Mouse (Mus musculus) c-Kit-positive CD71-negative TER-119-negative erythroid progenitor cells, embryonic 14.5 days (primary cell): Measurements from ENCODE around the gene Arhgap15.

ENCODE experiments used
- DNase-seq: peaks from one replicate; pipeline ENCODE4 v3.0.0-alpha.2; 2013; ENCODE audit warnings: low read depth

The Arhgap15 gene

GRCm38 (mm10) chr2:44111276-44111675 lies 362.7 kb downstream of the Arhgap15 start:
- DNase-seq, result no peak

GRCm38 (mm10) chr2:44112990-44113798 lies 364.6 kb downstream of the Arhgap15 start:
- DNase-seq, result no peak

- no peak for DNase-seq
Measured at GRCm38 (mm10) chr2:44114296-44114695, 365.7 kb downstream of the Arhgap15 start.

- no peak for DNase-seq
Measured at GRCm38 (mm10) chr2:44121162-44121561, 372.5 kb downstream of the Arhgap15 start.

DNA sequence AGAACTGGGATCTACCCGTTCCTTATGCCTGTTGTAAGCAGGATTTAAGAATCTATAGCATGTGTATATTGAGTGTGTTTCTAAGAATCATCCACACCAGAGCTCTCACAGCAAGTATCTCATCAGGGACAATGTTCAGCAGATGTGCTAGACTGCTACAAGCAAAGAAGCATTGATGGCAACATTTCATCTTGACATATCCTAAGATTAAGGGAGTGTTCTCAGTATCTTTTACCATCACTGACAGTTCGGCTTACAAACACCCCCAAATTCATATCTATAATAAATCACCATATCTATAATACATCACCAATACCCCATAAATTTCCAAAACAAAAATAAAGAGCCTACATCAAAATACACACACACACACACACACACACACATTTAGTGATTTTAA lies 374.6 kb downstream of the Arhgap15 start:
- no peak for DNase-seq

- no peak for DNase-seq
Measured at GRCm38 (mm10) chr2:44124093-44124492, 375.5 kb downstream of the Arhgap15 start.

DNA sequence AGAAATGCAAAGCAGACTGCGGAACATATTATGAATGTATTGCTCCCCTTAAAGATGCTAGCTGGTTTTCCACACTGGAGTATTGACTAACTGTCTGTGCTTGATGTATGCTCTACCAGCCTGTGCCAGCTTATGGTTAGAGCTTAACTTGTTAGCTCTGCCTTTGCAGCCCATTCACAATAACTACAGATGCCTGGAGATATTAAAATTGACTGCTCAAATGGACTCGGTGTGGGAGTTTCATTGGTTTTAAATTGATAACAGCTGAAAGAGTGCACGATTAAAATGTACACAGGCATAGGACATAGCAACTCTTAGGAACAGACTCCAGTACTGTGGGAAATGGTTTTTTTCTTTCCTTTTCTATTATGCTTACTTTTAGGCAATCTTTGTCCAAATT lies 376.1 kb downstream of the Arhgap15 start:
- DNase-seq, result no peak

- no peak for DNase-seq
Measured at GRCm38 (mm10) chr2:44126044-44126695, 377.5 kb downstream of the Arhgap15 start.

DNA sequence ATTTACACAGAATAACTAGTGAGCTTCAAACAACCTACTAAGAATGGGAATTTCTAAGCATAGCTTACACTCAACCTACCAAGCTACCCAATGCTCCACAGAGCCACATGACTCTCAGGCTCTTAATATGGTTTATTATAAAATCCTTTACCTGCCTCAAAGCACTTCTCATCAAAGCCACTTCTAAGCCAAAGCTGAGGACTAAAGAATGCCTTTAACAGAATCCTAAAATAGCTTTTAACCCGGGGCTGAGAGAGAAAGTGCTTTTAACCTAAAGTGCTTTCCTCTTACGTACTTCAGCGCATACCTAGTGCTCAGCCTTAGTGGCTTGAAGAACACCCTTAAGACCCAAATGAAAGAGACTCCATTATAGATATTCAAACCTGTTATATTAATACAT lies 380.9 kb downstream of the Arhgap15 start:
- no peak for DNase-seq

DNA sequence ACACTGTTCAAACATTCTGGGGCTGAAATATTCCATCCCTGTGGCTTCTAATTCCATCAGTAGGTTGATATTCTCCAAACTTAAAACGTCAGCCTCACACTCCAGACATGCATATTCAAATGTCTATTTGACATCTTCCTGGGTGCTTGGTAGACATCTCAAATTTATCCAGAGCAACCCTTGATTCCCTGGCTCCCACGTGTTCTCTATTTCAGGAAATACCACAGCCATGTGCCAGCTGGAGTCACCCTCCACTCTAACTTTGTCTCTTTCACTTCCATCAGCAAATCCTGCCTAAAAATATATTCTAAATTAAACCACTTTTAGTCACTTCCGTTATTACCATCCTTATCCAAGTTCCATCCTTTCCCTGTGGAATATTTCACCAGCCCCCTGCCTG lies 382.6 kb downstream of the Arhgap15 start:
- no peak for DNase-seq

- no peak for DNase-seq
Measured at GRCm38 (mm10) chr2:44134796-44135195, 386.2 kb downstream of the Arhgap15 start.

DNA sequence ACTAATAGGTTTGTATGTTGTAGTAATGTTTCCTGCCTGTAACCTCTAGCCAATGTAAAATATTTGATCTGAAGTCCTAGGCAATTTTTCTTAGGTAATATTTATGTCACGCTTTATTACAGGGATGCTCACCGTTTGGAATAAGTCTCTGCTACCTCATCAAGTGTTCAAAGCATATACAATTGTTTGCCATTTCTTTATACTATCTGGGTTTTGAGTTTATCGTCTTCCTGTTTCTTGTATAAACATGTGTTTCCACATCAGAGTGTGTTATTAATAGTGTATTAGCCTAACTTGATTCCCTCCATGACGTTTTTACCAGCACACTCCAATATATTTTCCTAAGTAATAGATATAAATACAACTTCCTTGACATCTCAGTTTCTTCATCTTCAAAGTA lies 391.8 kb downstream of the Arhgap15 start:
- DNase-seq, result no peak

DNA sequence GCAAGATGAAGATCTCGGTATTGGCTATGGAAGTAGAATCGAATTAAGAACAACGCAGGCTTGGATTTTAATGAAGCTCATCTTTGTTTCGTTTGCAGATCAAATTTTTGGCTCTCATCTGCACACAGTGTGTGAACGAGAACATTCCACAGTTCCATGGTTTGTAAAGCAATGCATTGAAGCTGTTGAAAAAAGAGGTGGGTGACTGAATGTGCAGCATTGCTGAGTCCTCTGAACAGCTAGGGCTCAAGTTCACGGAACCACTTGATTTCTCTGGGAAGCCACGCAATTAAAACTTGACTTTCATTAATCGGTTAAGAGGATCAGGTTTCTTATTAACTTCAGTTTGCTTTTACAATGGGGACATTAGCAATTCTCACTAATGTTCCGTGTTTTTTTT lies 393.5 kb downstream of the Arhgap15 start:
- no peak for DNase-seq

DNA sequence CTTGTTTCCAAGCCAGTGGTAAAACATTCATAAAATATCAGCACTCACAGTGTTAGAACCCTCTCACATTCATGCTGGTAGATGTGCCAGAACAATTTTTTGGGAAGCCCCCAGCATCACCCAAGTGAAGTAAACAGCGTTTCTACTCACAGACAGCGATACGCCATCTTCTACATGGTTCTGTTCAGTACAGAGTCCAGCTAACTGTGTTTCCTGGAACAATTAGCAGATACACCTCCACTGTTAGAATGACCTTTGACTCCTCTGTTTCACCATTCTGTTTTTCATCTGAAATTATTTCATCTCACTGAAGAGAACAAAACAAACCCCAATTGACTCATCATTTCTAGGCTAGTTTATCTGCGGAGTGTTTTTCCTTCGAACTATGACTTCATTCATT lies 394.0 kb downstream of the Arhgap15 start:
- no peak for DNase-seq

- DNase-seq, result no peak
Measured at GRCm38 (mm10) chr2:44146124-44146981, 397.7 kb downstream of the Arhgap15 start.

DNA sequence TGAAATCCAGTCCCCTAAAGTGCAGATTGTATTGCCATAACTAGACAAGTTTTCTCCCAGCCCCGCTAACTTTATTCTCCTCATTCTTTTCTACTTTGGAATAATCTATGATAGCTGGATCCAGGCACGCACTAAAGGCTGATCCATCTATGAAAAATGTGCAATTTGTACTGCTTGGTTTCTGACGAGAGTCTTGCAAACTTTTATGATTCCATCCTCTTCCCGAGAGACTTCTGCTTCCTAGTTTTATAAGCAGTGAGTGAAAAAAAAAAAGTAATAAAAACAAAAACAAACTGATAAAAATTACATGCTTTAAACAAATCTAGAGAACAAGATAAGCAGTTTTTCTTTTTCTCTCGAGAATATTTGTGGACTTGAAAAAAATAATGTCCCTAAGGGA lies 398.9 kb downstream of the Arhgap15 start:
- no peak for DNase-seq

DNA sequence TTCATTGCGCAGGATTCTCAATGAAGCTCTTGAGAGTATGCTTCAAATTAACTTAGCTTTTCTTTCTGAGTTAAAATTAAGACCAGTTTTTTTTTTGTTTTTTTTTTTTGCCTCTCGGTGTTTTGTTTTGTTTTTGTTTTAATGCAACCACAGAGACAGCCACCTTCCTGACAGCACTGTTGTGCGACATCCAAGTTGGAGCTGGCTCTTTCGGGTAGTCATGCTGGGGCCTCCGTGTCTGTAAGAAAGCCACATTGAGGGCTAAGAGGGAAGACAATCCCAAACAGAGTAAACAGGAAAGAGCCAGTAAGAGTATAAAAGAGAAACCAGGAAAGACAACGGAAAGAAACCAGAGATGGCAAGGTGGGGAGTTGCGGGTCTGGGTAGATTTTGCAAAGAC lies 399.3 kb downstream of the Arhgap15 start:
- no peak for DNase-seq

DNA sequence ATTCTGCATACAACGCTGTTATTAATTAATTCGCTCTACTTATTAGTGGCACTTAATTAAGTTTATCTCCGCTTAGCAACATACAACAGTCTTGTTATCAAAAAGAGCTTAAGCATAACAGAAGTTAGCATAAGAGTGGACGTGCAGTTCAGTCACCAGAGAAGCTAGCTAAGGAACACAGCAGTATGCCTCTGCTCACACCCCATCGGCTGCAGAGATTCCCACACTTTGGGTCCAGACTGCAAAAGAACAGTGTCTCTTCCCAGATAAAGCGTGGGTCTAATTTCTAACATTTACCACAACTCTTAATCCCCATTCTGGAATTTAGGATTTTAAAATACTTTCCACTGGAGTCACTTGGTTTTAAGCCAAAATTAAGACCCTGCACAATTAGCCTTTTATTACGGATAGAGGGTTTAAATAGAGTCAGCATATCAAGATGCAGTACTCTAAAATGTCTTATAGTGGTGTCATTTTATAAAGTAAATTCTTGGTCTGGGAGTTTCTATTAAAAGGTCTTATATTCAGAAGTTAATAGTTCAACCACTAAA lies 400.0 kb downstream of the Arhgap15 start:
- DNase-seq, result no peak

- no peak for DNase-seq
Measured at GRCm38 (mm10) chr2:44152301-44152700, 403.7 kb downstream of the Arhgap15 start.

DNA sequence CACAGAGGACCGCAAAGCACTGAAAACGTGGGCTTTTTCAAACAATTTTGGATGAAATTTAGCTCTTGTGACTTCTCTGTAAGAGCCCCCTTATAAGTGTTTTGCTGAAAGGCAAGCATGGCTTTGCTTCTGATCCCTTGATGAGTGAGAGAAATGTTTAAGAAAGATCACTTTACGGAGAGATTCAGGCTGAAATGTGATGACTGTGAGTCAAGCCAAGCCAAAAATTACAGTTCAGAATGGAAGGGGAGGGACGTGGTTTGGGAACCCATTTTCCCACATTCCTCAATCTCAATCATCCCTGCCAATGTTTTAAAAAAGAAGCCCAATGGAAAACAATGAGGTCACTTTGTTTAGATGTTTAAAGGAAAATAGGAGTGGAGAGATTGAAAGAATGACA lies 411.7 kb downstream of the Arhgap15 start:
- no peak for DNase-seq

- no peak for DNase-seq
Measured at GRCm38 (mm10) chr2:44165789-44166188, 417.2 kb downstream of the Arhgap15 start.

- no peak for DNase-seq
Measured at GRCm38 (mm10) chr2:44166716-44167115, 418.1 kb downstream of the Arhgap15 start.
